Mouse (Mus musculus) limb, embryonic 13.5 days (tissue): ENCODE measurements around the gene Ahnak2. TPM values are rescaled to one million over a fixed set of nuclear protein-coding genes. Genes with fewer than 3 reads are reported as not detected.

Source experiments
- ATAC-seq: fragments of 200-750 bp; cut with Nextera tagmentation; 2 replicates; pipeline ENCODE4 v1.8.0; 2017; ENCODE audit warnings: low read depth, moderate number of reproducible peaks, moderate TSS enrichment; ENCODE audit not compliant: low FRiP score
- H3K27ac ChIP-seq: fragments of 300-500 bp; sonication (generic); 2 replicates; pipeline ENCODE4 v1.5.1; 2015; ENCODE audit warnings: inconsistent platforms, mild to moderate bottlenecking, moderate library complexity
- H3K27me3 ChIP-seq: fragments of 300-500 bp; sonication (generic); 2 replicates; pipeline ENCODE4 v1.6.1; 2015; ENCODE audit warnings: mild to moderate bottlenecking, inconsistent platforms
- H3K36me3 ChIP-seq: fragments of 300-500 bp; sonication (generic); 2 replicates; pipeline ENCODE4 v1.6.1; 2015; ENCODE audit warnings: inconsistent platforms, mild to moderate bottlenecking, moderate library complexity
- H3K4me1 ChIP-seq: fragments of 300-500 bp; sonication (generic); 2 replicates; pipeline ENCODE4 v1.6.1; 2015; ENCODE audit warnings: inconsistent platforms
- H3K4me2 ChIP-seq: fragments of 300-500 bp; sonication (generic); replicated peaks from 2 replicates; pipeline ENCODE4 v1.6.1; 2015; ENCODE audit warnings: inconsistent platforms, mild to moderate bottlenecking, moderate library complexity
- H3K4me3 ChIP-seq: fragments of 300-500 bp; sonication (generic); 2 replicates; pipeline ENCODE4 v1.5.1; 2015; ENCODE audit warnings: moderate library complexity, mild to moderate bottlenecking, inconsistent platforms
- H3K9ac ChIP-seq: fragments of 300-500 bp; sonication (generic); 2 replicates; pipeline ENCODE4 v1.6.1; 2015; ENCODE audit warnings: mild to moderate bottlenecking, inconsistent platforms
- H3K9me3 ChIP-seq: fragments of 300-500 bp; sonication (generic); 2 replicates; pipeline ENCODE4 v1.6.1; 2016; ENCODE audit warnings: inconsistent platforms
- WGBS: fragments of 180-500 bp; shearing (Covaris S2); methylation state at CpG from one replicate; pipeline ENCODE4 v1.1.7; 2015; 5-methylcytosine and 5-hydroxymethylcytosine counted together
- polyA plus RNA-seq: library from polyadenylated mRNA; unstranded; fragments of >200 nt; fragmentation: Nextera tagmentation; extraction: Ambion mirVana; gene quantifications from 2 replicates; pipeline ENCODE4 v1.2.1, GENCODE M21; 2015

The Ahnak2 gene
- polyA plus RNA-seq, 1 experiment from 2014 or later: 0.64 TPM

GRCm38 (mm10) chr12:112764991-112765390 lies 37.5 kb downstream of the Ahnak2 start:
- Histone ChIP-seq H3K27ac (no peak overlapping the region), H3K4me1 (no peaks in the 10 kb centered on the region), H3K27me3 (no peaks in the 10 kb centered on the region), H3K4me3 (no peak overlapping the region), H3K9me3 (no peaks in the 10 kb centered on the region), H3K4me2 (no peak overlapping the region), H3K9ac (no peak overlapping the region), H3K36me3 (no peaks in the 10 kb centered on the region)
- WGBS: 87% methylated on average over 7 of the region's 7 CpGs
- ATAC-seq: no peak

GRCm38 (mm10) chr12:112764141-112764540 lies 38.3 kb downstream of the Ahnak2 start:
- Histone ChIP-seq H3K9ac (no peak overlapping the region), H3K4me3 (no peak overlapping the region), H3K4me1 (no peaks in the 10 kb centered on the region), H3K4me2 (no peak overlapping the region), H3K36me3 (no peaks in the 10 kb centered on the region), H3K27ac (no peak overlapping the region), H3K27me3 (no peaks in the 10 kb centered on the region), H3K9me3 (0 out of 2 replicates have a peak, but pooled peaks cover 4% of the 10 kb centered on the region)
- WGBS: 77% methylated on average over 5 of the region's 5 CpGs
- ATAC-seq: no peak

- no peak for ATAC-seq
- Histone ChIP-seq H3K9me3 (0 out of 2 replicates have a peak, but pooled peaks cover 4% of the 10 kb centered on the region), H3K4me2 (no peak overlapping the region), H3K9ac (no peak overlapping the region), H3K4me3 (no peak overlapping the region), H3K27me3 (no peaks in the 10 kb centered on the region), H3K36me3 (no peaks in the 10 kb centered on the region), H3K4me1 (no peaks in the 10 kb centered on the region), H3K27ac (no peak overlapping the region)
- WGBS: 81% methylated on average over 4 of the region's 4 CpGs
Observed at GRCm38 (mm10) chr12:112763176-112763575, 39.3 kb downstream of the Ahnak2 start.

GRCm38 (mm10) chr12:112762018-112762417 lies 40.4 kb downstream of the Ahnak2 start:
- Histone ChIP-seq H3K4me2 (no peak overlapping the region), H3K9me3 (0 out of 2 replicates have a peak, but pooled peaks cover 4% of the 10 kb centered on the region), H3K27ac (no peak overlapping the region), H3K4me3 (no peak overlapping the region), H3K27me3 (no peaks in the 10 kb centered on the region), H3K4me1 (no peaks in the 10 kb centered on the region), H3K36me3 (no peaks in the 10 kb centered on the region), H3K9ac (no peak overlapping the region)
- ATAC-seq: no peak
- 84% methylated on average over 3 of the region's 3 CpGs for WGBS

- Histone ChIP-seq H3K36me3 (no peaks in the 10 kb centered on the region), H3K9ac (no peak overlapping the region), H3K4me2 (no peak overlapping the region), H3K4me1 (no peaks in the 10 kb centered on the region), H3K27me3 (no peaks in the 10 kb centered on the region), H3K27ac (no peak overlapping the region), H3K4me3 (no peak overlapping the region), H3K9me3 (0 out of 2 replicates have a peak, but pooled peaks cover 4% of the 10 kb centered on the region)
- no peak for ATAC-seq
- 93% methylated on average over 4 of the region's 4 CpGs for WGBS
Observed at GRCm38 (mm10) chr12:112761411-112761810, 41.0 kb downstream of the Ahnak2 start.

GRCm38 (mm10) chr12:112760154-112760926 lies 42.1 kb downstream of the Ahnak2 start, which contains the start of gene Pld4:
Pld4 (plus strand) TSS chr12:112760655.
- Histone ChIP-seq H3K4me1 (no peaks in the 10 kb centered on the region), H3K27ac (no peak within 1 kb of the TSS), H3K36me3 (no peaks in the 10 kb centered on the region), H3K9ac (no peak within 1 kb of the TSS), H3K27me3 (no peaks in the 10 kb centered on the region), H3K4me2 (no peak within 1 kb of the TSS), H3K9me3 (0 out of 2 replicates have a peak, but pooled peaks cover 4% of the 10 kb centered on the region), H3K4me3 (no peak within 1 kb of the TSS)
- ATAC-seq: no peak
- WGBS: 45% methylated on average over 4 of the region's 4 CpGs

GRCm38 (mm10) chr12:112759471-112759870 lies 43.0 kb downstream of the Ahnak2 start:
- ATAC-seq: no peak
- Histone ChIP-seq H3K4me1 (no peaks in the 10 kb centered on the region), H3K4me2 (no peak overlapping the region), H3K36me3 (no peaks in the 10 kb centered on the region), H3K9me3 (0 out of 2 replicates have a peak, but pooled peaks cover 4% of the 10 kb centered on the region), H3K4me3 (no peak overlapping the region), H3K9ac (no peak overlapping the region), H3K27ac (no peak overlapping the region), H3K27me3 (no peaks in the 10 kb centered on the region)
- 84% methylated on average over 3 of the region's 3 CpGs for WGBS

- H3K27me3 ChIP-seq: no peaks in the 10 kb centered on the region
- no peaks in the 10 kb centered on the region for H3K4me1 ChIP-seq
- H3K9me3 ChIP-seq: 0 out of 2 replicates have a peak, but pooled peaks cover 4% of the 10 kb centered on the region
- no peak overlapping the region for H3K9ac ChIP-seq
- H3K4me3 ChIP-seq: no peak overlapping the region
- no peaks in the 10 kb centered on the region for H3K36me3 ChIP-seq
- WGBS: 82% methylated on average over 5 of the region's 5 CpGs
- no peak overlapping the region for H3K4me2 ChIP-seq
- ATAC-seq: no peak
- no peak overlapping the region for H3K27ac ChIP-seq
Observed at GRCm38 (mm10) chr12:112757896-112758295, 44.6 kb downstream of the Ahnak2 start.

GRCm38 (mm10) chr12:112755900-112756299 lies 46.6 kb downstream of the Ahnak2 start:
- 0 out of 2 replicates have a peak, but pooled peaks cover 4% of the 10 kb centered on the region for H3K27me3 ChIP-seq
- H3K4me2 ChIP-seq: no peak overlapping the region
- ATAC-seq: no peak
- H3K36me3 ChIP-seq: no peaks in the 10 kb centered on the region
- no peaks in the 10 kb centered on the region for H3K4me1 ChIP-seq
- 74% methylated on average over 4 of the region's 4 CpGs for WGBS
- H3K27ac ChIP-seq: no peak overlapping the region
- H3K4me3 ChIP-seq: no peak overlapping the region
- H3K9ac ChIP-seq: no peak overlapping the region
- H3K9me3 ChIP-seq: 0 out of 2 replicates have a peak, but pooled peaks cover 4% of the 10 kb centered on the region

GRCm38 (mm10) chr12:112752399-112752798 lies 50.1 kb downstream of the Ahnak2 start:
- Histone ChIP-seq H3K27me3 (0 out of 2 replicates have a peak, but pooled peaks cover 4% of the 10 kb centered on the region), H3K4me1 (peaks cover 3% of the 10 kb centered on the region), H3K27ac (no peak overlapping the region), H3K9ac (no peak overlapping the region), H3K9me3 (no peaks in the 10 kb centered on the region), H3K36me3 (no peaks in the 10 kb centered on the region), H3K4me3 (no peak overlapping the region), H3K4me2 (no peak overlapping the region)
- 47% methylated on average over 2 of the region's 2 CpGs for WGBS
- ATAC-seq: no peak

- no peak overlapping the region for H3K27ac ChIP-seq
- ATAC-seq: no peak
- H3K9ac ChIP-seq: no peak overlapping the region
- H3K4me1 ChIP-seq: peaks cover 10% of the 10 kb centered on the region
- H3K36me3 ChIP-seq: no peaks in the 10 kb centered on the region
- H3K4me3 ChIP-seq: no peak overlapping the region
- no peak overlapping the region for H3K4me2 ChIP-seq
- no peaks in the 10 kb centered on the region for H3K9me3 ChIP-seq
- H3K27me3 ChIP-seq: 0 out of 2 replicates have a peak, but pooled peaks cover 4% of the 10 kb centered on the region
- 86% methylated on average over 12 of the region's 12 CpGs for WGBS
Observed at GRCm38 (mm10) chr12:112750976-112751375, 51.5 kb downstream of the Ahnak2 start.

- Histone ChIP-seq H3K4me3 (no peak overlapping the region), H3K9me3 (no peaks in the 10 kb centered on the region), H3K9ac (peak overlapping the region; percentile 35; the same call in 1 of the 2 replicates), H3K4me2 (0 out of 2 replicates have a peak overlapping the region, but pooled peaks have one; percentile 47), H3K27ac (peak overlapping the region; percentile 73; the same call in 1 of the 2 replicates), H3K36me3 (peaks cover 25% of the 10 kb centered on the region), H3K4me1 (peaks cover 10% of the 10 kb centered on the region), H3K27me3 (0 out of 2 replicates have a peak, but pooled peaks cover 4% of the 10 kb centered on the region)
- ATAC-seq: no peak
- 74% methylated on average over 8 of the region's 8 CpGs for WGBS
Observed at GRCm38 (mm10) chr12:112747606-112747970, 54.9 kb downstream of the Ahnak2 start.
